Mouse (Mus musculus) spleen, adult 10 weeks (tissue): ENCODE results near the gene Tpst1. TPM values are rescaled to one million over a fixed set of nuclear protein-coding genes. Genes with fewer than 3 reads are reported as not detected.

Experiments
- polyA plus RNA-seq: library from polyadenylated mRNA; stranded (reverse); fragments of 350-450 nt; fragmentation: Illumina TruSeq; extraction: RNeasy Lipid Tissue Mini Kit (QIAGEN cat#74804); gene quantifications from one replicate; pipeline ENCODE4 v1.2.3, GENCODE M21; 2015; ENCODE audit warnings: low replicate concordance; ENCODE audit not compliant: insufficient read depth

Gene Tpst1
- polyA plus RNA-seq: 40.1 TPM

DNA sequence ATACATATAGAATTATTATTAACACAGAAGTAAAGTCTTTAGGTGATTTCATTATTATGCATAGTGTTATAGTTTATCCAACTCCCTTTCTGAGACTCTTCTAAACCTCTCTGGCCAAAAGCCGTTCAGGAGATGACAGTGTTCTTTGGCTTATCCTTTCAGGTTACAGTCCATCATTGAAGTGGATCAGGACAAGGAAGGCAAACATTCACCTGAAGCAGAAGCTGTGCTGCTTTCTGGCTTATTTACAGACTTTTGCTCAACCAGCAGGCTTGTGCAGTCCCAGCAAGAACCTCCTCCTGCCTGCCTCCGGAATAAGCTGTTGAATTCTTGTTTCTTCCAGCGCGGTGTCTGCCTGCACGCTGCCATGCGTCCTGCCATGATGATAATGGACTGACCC is at the start of gene Tpst1:
Tpst1 (plus strand) TSS at position 301 of the 400 bp plus-strand sequence.

DNA sequence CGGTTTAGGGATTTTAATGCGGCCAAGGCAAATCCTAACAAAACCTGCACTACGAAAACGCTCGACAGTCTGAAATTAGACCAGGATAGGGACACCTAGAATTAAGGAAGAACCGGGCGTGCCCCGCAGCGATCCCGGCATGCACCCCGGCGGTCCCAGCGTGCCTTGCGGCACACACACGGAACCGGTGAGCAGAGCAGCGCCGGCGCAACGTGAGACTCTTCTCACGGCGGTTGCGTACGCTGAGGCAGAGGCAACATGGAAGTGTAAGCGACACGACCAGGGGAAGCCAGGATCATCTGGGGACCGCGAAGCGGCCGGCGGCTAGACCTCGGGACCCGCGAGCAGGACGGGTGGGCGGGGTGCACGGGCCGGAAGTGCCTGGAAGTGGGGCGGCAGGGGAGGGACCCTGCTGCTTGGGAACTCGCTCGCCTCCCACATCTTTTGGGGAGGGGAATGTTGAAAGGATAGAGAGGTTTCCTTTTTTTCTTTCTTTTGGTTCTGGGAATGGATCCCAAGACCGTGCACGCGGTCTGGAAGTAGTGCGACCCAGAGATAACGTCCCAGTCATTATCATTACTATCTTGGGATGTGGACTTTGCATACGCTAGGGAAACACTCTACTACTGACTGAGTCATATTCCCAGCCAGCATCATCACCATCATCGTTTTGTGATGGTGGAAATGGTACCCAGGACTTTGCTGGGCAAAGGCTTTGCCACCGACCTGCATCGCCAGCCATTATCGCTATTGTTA is 43.8 kb upstream of the Tpst1 start, which contains the start of the genes Asl and Crcp:
Asl (minus strand) TSS at position 106 of the 756 bp plus-strand sequence.
Crcp (plus strand) TSS at position 149 of the 756 bp plus-strand sequence.

DNA sequence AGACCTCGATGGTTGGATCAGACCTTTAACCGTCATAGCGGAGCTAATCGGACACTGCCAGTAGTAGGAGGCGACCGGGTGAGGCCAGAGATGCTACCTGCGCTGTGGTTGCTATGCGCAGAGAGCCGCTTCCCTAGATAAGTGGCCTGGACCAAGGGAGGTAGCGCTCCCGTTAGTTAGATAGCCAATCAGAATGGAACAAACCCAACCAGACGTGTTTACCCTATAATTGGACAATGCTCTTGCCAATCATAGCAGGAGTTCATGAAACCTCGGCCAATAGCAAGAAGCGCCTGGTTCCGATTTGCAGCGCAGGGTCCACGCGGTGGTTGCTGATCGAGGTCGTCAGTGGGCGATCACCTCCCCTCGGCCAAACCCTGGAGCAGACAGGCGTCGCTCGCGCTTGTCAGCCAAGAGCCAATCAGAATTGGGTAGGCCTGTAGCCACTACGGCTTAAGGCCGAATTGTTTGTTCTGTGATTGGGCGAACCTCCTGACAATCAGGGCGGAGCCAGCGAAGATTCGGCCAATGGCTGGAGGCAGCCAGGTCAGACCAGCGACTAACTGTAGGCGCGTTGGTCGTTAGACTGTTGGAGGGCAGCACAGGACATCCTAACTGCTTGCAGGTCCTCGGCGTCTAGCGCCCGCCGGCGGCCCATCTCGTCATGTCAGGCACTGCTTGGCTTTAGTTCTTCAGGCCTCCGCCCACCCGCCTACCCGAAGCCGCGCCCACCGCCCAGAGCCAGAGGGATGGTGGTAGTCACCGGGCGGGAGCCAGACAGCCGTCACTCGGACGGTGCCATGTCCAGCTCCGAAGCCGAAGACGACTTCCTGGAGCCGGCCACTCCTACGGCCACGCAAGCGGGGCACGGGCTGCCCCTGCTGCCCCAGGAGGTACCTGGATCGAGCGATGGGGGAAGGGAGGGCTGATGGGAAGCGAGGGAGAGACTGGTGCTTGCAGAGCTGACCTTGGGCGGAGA is 71.5 kb downstream of the Tpst1 start, which contains the start of gene Kctd7:
Kctd7 (plus strand) TSS at position 528 of the 979 bp plus-strand sequence.

DNA sequence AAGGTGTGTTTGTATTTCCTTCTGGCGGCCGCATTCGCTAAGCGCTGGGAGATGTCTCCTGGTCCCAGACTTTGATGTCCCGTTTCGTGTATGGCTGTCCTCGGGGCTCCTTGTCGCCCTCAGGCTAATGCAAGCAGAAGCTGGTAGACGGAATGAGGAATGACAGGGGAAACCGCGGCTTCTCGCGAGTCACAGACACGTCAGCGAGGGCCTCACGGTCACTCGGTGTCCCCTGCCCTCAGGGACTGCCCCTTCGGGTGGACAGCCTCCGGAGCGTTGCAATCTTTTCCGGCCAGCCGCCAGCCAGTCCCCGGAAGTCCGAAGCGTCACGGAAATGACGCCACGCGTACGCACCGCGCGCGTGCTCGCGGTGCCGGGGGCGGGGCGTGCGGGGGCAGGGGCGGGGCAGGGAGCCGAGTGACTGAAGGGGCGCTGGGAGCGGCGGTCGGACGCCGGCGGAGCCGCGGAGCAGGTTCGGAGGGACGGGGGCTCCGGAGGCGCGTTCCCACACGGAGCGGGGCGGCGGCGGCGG is 98.4 kb downstream of the Tpst1 start, which contains the start of gene Rabgef1:
Rabgef1 (plus strand) TSS at position 376 of the 532 bp plus-strand sequence.

Other genes starting within 250 kb of the Tpst1 start
- gene Sumf2, start 226.3 kb upstream of the Tpst1 start, polyA plus RNA-seq: 8.8 TPM
- gene Chchd2, start 185.9 kb upstream of the Tpst1 start, polyA plus RNA-seq: 196 TPM
- 2.1 TPM for gene Zbed5, start 177.6 kb upstream of the Tpst1 start, polyA plus RNA-seq
- 0.26 TPM for gene Phkg1, start 174.8 kb upstream of the Tpst1 start, polyA plus RNA-seq
- 3.7 TPM for gene Nupr1l, start 164.8 kb upstream of the Tpst1 start, polyA plus RNA-seq
- gene Vkorc1l1, start 131.4 kb upstream of the Tpst1 start, polyA plus RNA-seq: 36.4 TPM
- 91.2 TPM for gene Gusb, start 70.3 kb upstream of the Tpst1 start, polyA plus RNA-seq
- gene Asl, start 44.1 kb upstream of the Tpst1 start, polyA plus RNA-seq: 8.8 TPM
- 34.2 TPM for gene Crcp, start 44.0 kb upstream of the Tpst1 start, polyA plus RNA-seq
- gene Kctd7, start 71.5 kb downstream of the Tpst1 start, polyA plus RNA-seq: 3.0 TPM
- 35.6 TPM for gene Rabgef1, start 98.5 kb downstream of the Tpst1 start, polyA plus RNA-seq
- 38.5 TPM for gene Tmem248, start 143.8 kb downstream of the Tpst1 start, polyA plus RNA-seq
- gene Sbds, start 182.2 kb downstream of the Tpst1 start, polyA plus RNA-seq: 107 TPM
- gene Tyw1, start 182.3 kb downstream of the Tpst1 start, polyA plus RNA-seq: 14.7 TPM